Mouse (Mus musculus): Measurements from ENCODE around the gene Hist1h2bm. TPM values are rescaled to one million over a fixed set of nuclear protein-coding genes. Genes with fewer than 3 reads are reported as not detected.
"Not testable (repeated sequence)": the region's sequence is repeated elsewhere in the genome, so short reads cannot be mapped to it uniquely, and the experiment has no call there.

Gene Hist1h2bm
- total and polyA plus RNA-seq, 3 experiments, result 1.7 to 1,196 TPM; not detected in 1

DNA sequence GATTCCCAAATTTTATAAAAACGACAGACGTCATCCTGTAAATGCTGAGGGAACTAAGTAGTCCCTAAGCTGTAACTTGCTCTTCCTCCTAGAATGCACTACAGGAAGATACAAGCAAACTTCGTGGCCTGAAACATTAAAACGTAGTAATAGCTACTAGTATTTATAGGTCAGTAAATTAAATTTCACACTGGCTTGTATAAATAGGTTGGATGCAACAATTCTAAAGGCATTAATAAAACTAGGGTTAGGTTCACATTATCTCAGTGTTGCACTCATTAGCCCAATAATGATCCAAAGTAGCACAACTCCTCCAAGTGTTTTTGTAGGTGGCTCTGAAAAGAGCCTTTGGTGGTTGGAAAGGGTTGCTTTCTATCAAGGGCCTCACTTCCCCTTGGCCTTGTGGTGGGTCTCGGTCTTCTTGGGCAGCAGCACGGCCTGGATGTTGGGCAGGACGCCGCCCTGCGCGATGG, 31.2 kb downstream of the Hist1h2bm start:
- peak; percentile 84 for DNase-seq (ENCODE audit: low read depth, low spot score)
- Histone ChIP-seq H3K27me3 (ENCODE audit: control insufficient read depth in 1 of 2, insufficient read depth in 2 of 2, low read length in 2 of 2) (no peaks in the 10 kb centered on the region), H3K79me2 (ENCODE audit: control insufficient read depth, insufficient read depth, low read length, poor library complexity) (no peaks in the 10 kb centered on the region; the same call in 1 of the 2 replicates), H3K4me3 (ENCODE audit: control insufficient read depth in 1 of 2, insufficient read depth in 1 of 2, low read depth in 2 of 2, low read length in 2 of 2) (peak overlapping the region; percentile 5 to 55; a peak in 3 of 4 replicates), H3K9me3 (replicated peaks; ENCODE audit: insufficient read depth, low read length) (no peaks in the 10 kb centered on the region), H3K27ac (ENCODE audit: control insufficient read depth, low read depth, low read length) (peak overlapping the region; percentile 94), H3K9ac (ENCODE audit: control insufficient read depth, low read depth, low read length, poor library complexity, severe bottlenecking) (peak overlapping the region; percentile 80), H3K4me1 (ENCODE audit: control insufficient read depth in 1 of 2, insufficient read depth in 2 of 2, low read length in 2 of 2) (peaks cover 0 to 7% of the 10 kb centered on the region in 2 experiments; a peak in 2 of 4 replicates), H3K36me3 (ENCODE audit: control insufficient read depth in 1 of 2, insufficient read depth in 2 of 2, low read length in 2 of 2) (peaks cover 0 to 26% of the 10 kb centered on the region in 2 experiments; a peak in 2 of 4 replicates)
- TF ChIP-seq NELFE (IDR thresholded peaks at IDR 0.05; ENCODE audit: low read depth, low read length), result no peak
- no peak for TF ChIP-seq USF2 (IDR thresholded peaks at IDR 0.05; ENCODE audit: borderline replicate concordance in 1 of 2, insufficient read depth in 1 of 2, low read depth in 1 of 2, low read length in 2 of 2)
- no peak for TF ChIP-seq MAFK (IDR thresholded peaks at IDR 0.05; ENCODE audit: borderline replicate concordance, low read depth, low read length)
- no peak for TF ChIP-seq MEF2A (IDR thresholded peaks at IDR 0.05; ENCODE audit: extremely low read depth, insufficient replicate concordance, low read depth, low read length, poor library complexity, severe bottlenecking)
- no peak for TF ChIP-seq GATA1 (IDR thresholded peaks at IDR 0.05; ENCODE audit: low read depth, low read length)
- TF ChIP-seq POLR2A (IDR thresholded peaks at IDR 0.05; ENCODE audit: control insufficient read depth in 1 of 2, insufficient read depth in 1 of 2, low read depth in 1 of 2, low read length in 2 of 2, poor library complexity in 1 of 2), result peak; percentile 77 to 94; a peak in 3 of 4 replicates
- no peak for TF ChIP-seq ETS1 (IDR thresholded peaks at IDR 0.05; ENCODE audit: low read depth, low read length)
- no peak for TF ChIP-seq ELF1 (IDR thresholded peaks at IDR 0.05; ENCODE audit: low read depth, low read length)
- no peak for TF ChIP-seq NRF1 (IDR thresholded peaks at IDR 0.05; ENCODE audit: insufficient read depth, low read depth, low read length, poor library complexity, severe bottlenecking)
- TF ChIP-seq CTCF (IDR thresholded peaks at IDR 0.05 in 2 of 3, conservative IDR thresholded peaks at IDR 0.05 in 1 of 3; ENCODE audit: control insufficient read depth in 1 of 3, insufficient read depth in 1 of 3, low read depth in 2 of 3, low read length in 3 of 3, poor library complexity in 1 of 3, severe bottlenecking in 1 of 3), result no peak
- TF ChIP-seq POLR2AphosphoS5 (IDR thresholded peaks at IDR 0.05; ENCODE audit: borderline replicate concordance, low read depth, low read length), result peak; percentile 94; the same call in 1 of the 2 replicates

DNA sequence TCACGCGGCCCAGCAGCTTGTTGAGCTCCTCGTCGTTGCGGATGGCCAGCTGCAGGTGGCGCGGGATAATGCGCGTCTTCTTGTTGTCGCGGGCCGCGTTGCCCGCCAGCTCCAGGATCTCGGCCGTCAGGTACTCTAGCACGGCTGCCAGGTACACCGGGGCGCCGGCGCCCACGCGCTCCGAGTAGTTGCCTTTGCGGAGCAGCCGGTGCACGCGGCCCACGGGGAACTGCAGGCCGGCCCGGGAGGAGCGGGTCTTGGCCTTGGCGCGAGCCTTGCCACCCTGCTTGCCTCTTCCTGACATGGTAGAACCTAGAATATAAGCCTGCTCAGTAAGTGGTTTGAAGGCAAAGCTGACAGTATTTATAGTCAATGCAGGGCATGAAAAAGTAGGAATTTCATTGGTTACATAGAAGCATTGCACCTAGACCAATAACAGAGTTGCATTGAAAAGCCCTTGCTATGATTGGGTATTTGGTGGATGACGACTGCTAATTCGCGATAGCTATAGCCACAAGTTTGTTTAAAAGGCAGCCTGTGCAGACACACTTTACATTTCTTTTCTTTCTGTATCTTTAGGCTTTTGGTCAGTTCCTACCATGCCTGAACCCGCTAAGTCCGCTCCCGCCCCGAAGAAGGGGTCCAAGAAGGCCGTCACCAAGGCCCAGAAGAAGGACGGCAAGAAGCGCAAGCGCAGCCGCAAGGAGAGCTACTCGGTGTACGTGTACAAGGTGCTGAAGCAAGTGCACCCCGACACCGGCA, 31.9 kb downstream of the Hist1h2bm start, which contains the start of the genes Hist1h2ak and Hist1h2bn:
Hist1h2ak (minus strand) TSS at position 304 of the 762 bp plus-strand sequence.
Hist1h2bn (plus strand) TSS at position 600 of the 762 bp plus-strand sequence.
- Histone ChIP-seq H3K9ac (ENCODE audit: control insufficient read depth, low read depth, low read length, poor library complexity, severe bottlenecking) (peak within 1 kb of the TSS; percentile 82), H3K36me3 (ENCODE audit: control insufficient read depth in 1 of 2, insufficient read depth in 2 of 2, low read length in 2 of 2) (peaks cover 0 to 23% of the 10 kb centered on the region in 2 experiments; a peak in 2 of 4 replicates), H3K4me3 (ENCODE audit: control insufficient read depth in 1 of 2, insufficient read depth in 1 of 2, low read depth in 2 of 2, low read length in 2 of 2) (peak within 1 kb of the TSS; percentile 5 to 55), H3K27ac (ENCODE audit: control insufficient read depth, low read depth, low read length) (peak within 1 kb of the TSS; percentile 97)
- H3K4me1 ChIP-seq (ENCODE audit: control insufficient read depth in 1 of 2, insufficient read depth in 2 of 2, low read length in 2 of 2); H3K27me3 ChIP-seq (ENCODE audit: control insufficient read depth in 1 of 2, insufficient read depth in 2 of 2, low read length in 2 of 2); H3K9me3 ChIP-seq (replicated peaks; ENCODE audit: insufficient read depth, low read length); H3K79me2 ChIP-seq (ENCODE audit: control insufficient read depth, insufficient read depth, low read length, poor library complexity): not testable (repeated sequence)
- peak; percentile 98 for DNase-seq (ENCODE audit: low read depth, low spot score)
- TF ChIP-seq TBP (IDR thresholded peaks at IDR 0.05; ENCODE audit: low read depth, low read length) (peak; percentile 99), UBTF (IDR thresholded peaks at IDR 0.05; ENCODE audit: borderline replicate concordance, insufficient read depth, low read depth, low read length) (peak; percentile 85), POLR2A (IDR thresholded peaks at IDR 0.05; ENCODE audit: control insufficient read depth in 1 of 2, insufficient read depth in 1 of 2, low read depth in 1 of 2, low read length in 2 of 2, poor library complexity in 1 of 2) (peak; percentile 56 to 86), CTCF (IDR thresholded peaks at IDR 0.05 in 2 of 3, conservative IDR thresholded peaks at IDR 0.05 in 1 of 3; ENCODE audit: control insufficient read depth in 1 of 3, insufficient read depth in 1 of 3, low read depth in 2 of 3, low read length in 3 of 3, poor library complexity in 1 of 3, severe bottlenecking in 1 of 3) (0 out of 6 replicates have a peak, but pooled peaks of 1 of the 3 experiments have one; percentile 1)

Data from MEL (cell line).